12 mouse cellular contexts compared by ENCODE assay signal in the genomic region with DNA sequence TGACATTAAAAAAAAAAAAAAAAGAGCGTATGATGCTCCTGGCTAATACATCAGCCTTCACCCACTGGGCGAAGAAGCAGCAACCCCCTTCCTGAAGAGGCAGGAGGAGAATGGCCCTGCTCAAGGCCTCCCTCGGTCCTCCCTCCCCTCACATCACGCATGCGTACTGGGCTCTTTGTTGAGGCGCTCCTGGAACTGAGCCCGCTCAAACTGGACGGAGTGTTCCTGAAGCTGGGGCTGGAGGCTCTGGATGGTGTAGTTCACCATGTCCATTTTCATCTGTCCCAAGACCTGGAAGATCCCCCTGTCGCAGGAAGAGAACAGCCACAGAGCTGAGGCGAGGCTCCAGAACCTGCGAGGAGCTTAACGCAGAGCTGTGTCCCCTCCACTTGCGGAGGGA. TPM values are rescaled to one million over a fixed set of nuclear protein-coding genes. Genes with fewer than 3 reads are reported as not detected.
DNase-seq lines count a peak whose midpoint lies in the region; ATAC-seq lines count a peak whose summit lies in the region.
"Had no signal": no experiment of that assay in that cellular context is flagged by ENCODE, and none has a peak within 500 bp of the region (broad histone marks: within the 10 kb centered on the region; RNA-seq: fewer than 3 reads in every experiment).

No protein-coding gene starts in this region.

- H3K4me2 ChIP-seq in midbrain, embryonic 11.5 days: no peak overlapping the region
- H3K4me2 ChIP-seq: kidney, embryonic 15.5 days; lung, embryonic 15.5 days had no signal

- 0 out of 2 replicates have a peak overlapping the region, but pooled peaks have one; percentile 13 for H3K27ac ChIP-seq in midbrain, embryonic 10.5 days (replicated peaks)
- H3K27ac ChIP-seq in midbrain, embryonic 11.5 days (ENCODE audit: low read depth, low read length): no peak overlapping the region
- H3K27ac ChIP-seq: kidney, embryonic 15.5 days; lung, embryonic 15.5 days had no signal

- peak; percentile 92 for DNase-seq in heart, adult 11 months
- DNase-seq in heart, adult 8-10 months (ENCODE audit: low spot score): no peak
- no peak for DNase-seq in midbrain, embryonic 10.5 days (ENCODE audit: low spot score)
- no peak for DNase-seq in midbrain, embryonic 11.5 days (ENCODE audit: low spot score, missing footprints)
- peak; percentile 87 for DNase-seq in adrenal gland, adult 2 months
- DNase-seq in ovary, postnatal 36 days (ENCODE audit: low spot score): peak; percentile 75
- DNase-seq in frontal cortex, postnatal 36 days (ENCODE audit: low spot score in 2 of 2): no peak
- DNase-seq: spleen, adult 18-20 months had no signal

- H3K4me1 ChIP-seq in midbrain, embryonic 10.5 days: 0 out of 2 replicates have a peak, but pooled peaks cover 6% of the 10 kb centered on the region
- H3K4me1 ChIP-seq in midbrain, embryonic 11.5 days (ENCODE audit: control insufficient read depth, insufficient read depth, low read length): no peaks in the 10 kb centered on the region

- H3K36me3 ChIP-seq in midbrain, embryonic 10.5 days: no peaks in the 10 kb centered on the region
- H3K36me3 ChIP-seq in midbrain, embryonic 11.5 days (ENCODE audit: control insufficient read depth, insufficient read depth, low read length): no peaks in the 10 kb centered on the region
- H3K36me3 ChIP-seq: kidney, embryonic 15.5 days; lung, embryonic 15.5 days had no signal

- no peaks in the 10 kb centered on the region for H3K9me3 ChIP-seq in midbrain, embryonic 10.5 days (replicated peaks)
- H3K9me3 ChIP-seq in midbrain, embryonic 11.5 days (ENCODE audit: control insufficient read depth, low read length): no peaks in the 10 kb centered on the region
- H3K9me3 ChIP-seq: lung, embryonic 15.5 days had no signal

- no peak overlapping the region for H3K4me3 ChIP-seq in midbrain, embryonic 10.5 days
- H3K4me3 ChIP-seq in midbrain, embryonic 11.5 days (ENCODE audit: low read depth, low read length): no peak overlapping the region
- H3K4me3 ChIP-seq: erythroblast, embryonic 14.5 days; kidney, embryonic 15.5 days; lung, embryonic 15.5 days had no signal

- ATAC-seq in midbrain, embryonic 11.5 days (ENCODE audit: low FRiP score): no peak

- no peaks in the 10 kb centered on the region for H3K27me3 ChIP-seq in midbrain, embryonic 10.5 days (ENCODE audit: low read depth, poor library complexity, severe bottlenecking)
- no peaks in the 10 kb centered on the region for H3K27me3 ChIP-seq in midbrain, embryonic 11.5 days (ENCODE audit: control insufficient read depth, insufficient read depth, low read length)
- H3K27me3 ChIP-seq: kidney, embryonic 15.5 days; lung, embryonic 15.5 days had no signal

- WGBS in midbrain, embryonic 10.5 days: 90% methylated on average over 13 of the region's 13 CpGs
- WGBS in midbrain, embryonic 11.5 days: 87% methylated on average over 13 of the region's 13 CpGs

- H3K9ac ChIP-seq in midbrain, embryonic 11.5 days (ENCODE audit: low read length): no peak overlapping the region
- H3K9ac ChIP-seq: kidney, embryonic 15.5 days; lung, embryonic 15.5 days had no signal

RNA-seq across cellular contexts. Expression of a gene that starts 10.2 kb away (rescaled TPM):
- total RNA-seq in heart, adult 8-10 months (2022): under 1 TPM in 1 of 4 experiments, not detected in 3; 0.24 TPM
- 0.86 and 1.2 TPM in 2 replicates for polyA plus RNA-seq in midbrain, embryonic 10.5 days (2016; fragmentation: Nextera tagmentation; extraction: Ambion mirVana)
- polyA plus RNA-seq in midbrain, embryonic 11.5 days (2014; fragmentation: Nextera tagmentation; extraction: Ambion mirVana): 0.70 and 1.0 TPM in 2 replicates
- total RNA-seq in adrenal gland, adult 2 months (2021): under 1 TPM in 1 of 2 experiments, not detected in 1; 0.24 TPM
- polyA plus RNA-seq in adrenal gland, adult 2 months (2012; rRNA removed): 0.08 TPM in 1 of 2 replicates, not detected in the other
- polyA plus RNA-seq: C2C12; erythroblast, embryonic 14.5 days had no signal

Comparison
In these comparisons a context has a peak if more than half of its experiments do, and no peak if none do; other contexts are left out.
1. DNase-seq: peak in heart, adult 11 months (single experiment), adrenal gland, adult 2 months (single experiment) and ovary, postnatal 36 days (single experiment); none in heart, adult 8-10 months (single experiment), midbrain, embryonic 10.5 days (single experiment), midbrain, embryonic 11.5 days (single experiment) and frontal cortex, postnatal 36 days (0 of 2).